Mouse (Mus musculus): ENCODE results near the gene Gpkow.

DNA sequence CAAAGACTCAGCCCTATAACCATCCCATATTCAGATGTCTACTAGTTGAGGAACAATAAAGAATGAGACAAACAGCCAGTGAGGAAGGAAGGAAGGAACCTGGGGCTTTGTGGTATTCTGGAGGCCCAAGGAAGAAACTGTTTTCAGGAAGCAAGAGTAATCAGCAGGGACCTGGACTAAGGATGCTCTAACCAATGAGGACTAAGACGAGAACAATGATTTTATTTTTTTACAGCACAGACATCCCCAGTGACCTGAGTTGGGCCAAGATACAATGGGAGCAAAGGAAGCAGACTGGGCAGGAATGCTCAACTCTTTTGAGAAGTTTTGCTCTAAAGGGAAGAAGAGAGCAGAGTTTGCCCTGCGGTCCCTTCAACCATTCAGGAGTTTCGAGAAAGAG, 34.0 kb upstream of the Gpkow start:
- TF ChIP-seq CTCF (IDR thresholded peaks at IDR 0.05; ENCODE audit: insufficient read depth, low read depth, low read length), result no peak
- no peak for TF ChIP-seq POLR2A (IDR thresholded peaks at IDR 0.05; ENCODE audit: insufficient read depth, low read depth, low read length)
